Mouse (Mus musculus) MEL-GATA-1-ER (cell line): ENCODE results near the gene Lmf2.

ENCODE experiments used
- DNase-seq: peaks from one replicate; pipeline ENCODE4 v3.0.0-alpha.2; 2012; ENCODE audit warnings: low read depth; ENCODE audit errors: extremely low read depth

Gene Lmf2

GRCm38 (mm10) chr15:89372536-89372935, 17.1 kb upstream of the Lmf2 start:
- no peak for DNase-seq

- DNase-seq, result no peak
Measured at GRCm38 (mm10) chr15:89372068-89372467, 16.6 kb upstream of the Lmf2 start.

- DNase-seq, result no peak
Measured at GRCm38 (mm10) chr15:89365141-89365551, 9.7 kb upstream of the Lmf2 start.

- no peak for DNase-seq
Measured at GRCm38 (mm10) chr15:89363051-89363450, 7.6 kb upstream of the Lmf2 start.

GRCm38 (mm10) chr15:89358784-89359183, 3.3 kb upstream of the Lmf2 start:
- no peak for DNase-seq

- DNase-seq, result peak; percentile 90
Measured at GRCm38 (mm10) chr15:89356372-89356771, 913 bp upstream of the Lmf2 start.

GRCm38 (mm10) chr15:89354455-89354854, 1.0 kb downstream of the Lmf2 start:
- no peak for DNase-seq

- DNase-seq, result no peak
Measured at GRCm38 (mm10) chr15:89353837-89354236, 1.6 kb downstream of the Lmf2 start.

- no peak for DNase-seq
Measured at GRCm38 (mm10) chr15:89352795-89353194, 2.7 kb downstream of the Lmf2 start.

GRCm38 (mm10) chr15:89352054-89352453, 3.4 kb downstream of the Lmf2 start:
- no peak for DNase-seq

GRCm38 (mm10) chr15:89351302-89351701, 4.2 kb downstream of the Lmf2 start:
- DNase-seq, result no peak

- DNase-seq, result no peak
Measured at GRCm38 (mm10) chr15:89350447-89350846, 5.0 kb downstream of the Lmf2 start.

GRCm38 (mm10) chr15:89343325-89343724, 12.1 kb downstream of the Lmf2 start:
- DNase-seq, result no peak

- DNase-seq, result no peak
Measured at GRCm38 (mm10) chr15:89341678-89342077, 13.8 kb downstream of the Lmf2 start.

- no peak for DNase-seq
Measured at GRCm38 (mm10) chr15:89340136-89340535, 15.3 kb downstream of the Lmf2 start.

GRCm38 (mm10) chr15:89339696-89340095, 15.8 kb downstream of the Lmf2 start:
- no peak for DNase-seq

- no peak for DNase-seq
Measured at GRCm38 (mm10) chr15:89336422-89336821, 19.0 kb downstream of the Lmf2 start.

GRCm38 (mm10) chr15:89334774-89335537, 20.5 kb downstream of the Lmf2 start:
- DNase-seq, result no peak

- DNase-seq, result no peak
Measured at GRCm38 (mm10) chr15:89334271-89334670, 21.2 kb downstream of the Lmf2 start, which contains the start of gene Miox. TSS of gene Miox (plus strand) at chr15:89334398.

GRCm38 (mm10) chr15:89326441-89326840, 29.0 kb downstream of the Lmf2 start:
- DNase-seq, result no peak

- no peak for DNase-seq
Measured at GRCm38 (mm10) chr15:89323656-89324055, 31.8 kb downstream of the Lmf2 start.

- DNase-seq, result no peak
Measured at GRCm38 (mm10) chr15:89322670-89323522, 32.6 kb downstream of the Lmf2 start, which contains the start of gene Adm2. TSS of gene Adm2 (plus strand) at chr15:89322720.
